Mouse (Mus musculus): ENCODE measurements at regions not wholly inside any gene's neighbourhood (a gene's known extent, or its start where the extent isn't known, plus 50 kb on each side); places are given as distances from the start of the nearest gene placed in this dataset.

GRCm38 (mm10) chr11:111766371-111767011 lies 700.5 kb downstream of the Kcnj2 start:
- intact Hi-C loops (cut with DNase I): no loop called here
- no peak for DNase-seq (ENCODE audit: low spot score in 2 of 2)

GRCm38 (mm10) chr11:111767012-111767392 lies 701.0 kb downstream of the Kcnj2 start:
- no peak for DNase-seq (ENCODE audit: low spot score in 2 of 2)
- intact Hi-C loops (cut with DNase I): no loop called here

- no peak for DNase-seq (ENCODE audit: low spot score in 2 of 2)
Measured at GRCm38 (mm10) chr11:111774108-111774679, 708.2 kb downstream of the Kcnj2 start.

GRCm38 (mm10) chr11:111781321-111781720 lies 715.4 kb downstream of the Kcnj2 start:
- intact Hi-C loops (cut with DNase I): no loop called here
- no peak for DNase-seq (ENCODE audit: low spot score in 2 of 2)

More at GRCm38 (mm10) chr11:111774108-111774679, 708.2 kb downstream of the Kcnj2 start:
- intact Hi-C loops (cut with DNase I): no loop called here

- intact Hi-C loops (cut with DNase I): no loop called here
- DNase-seq (ENCODE audit: low spot score in 2 of 2): no peak
Measured at GRCm38 (mm10) chr11:111791267-111791926, 725.4 kb downstream of the Kcnj2 start.

GRCm38 (mm10) chr11:111801033-111801432 lies 735.1 kb downstream of the Kcnj2 start:
- no peak for DNase-seq (ENCODE audit: low spot score in 2 of 2)
- intact Hi-C loops (cut with DNase I): no loop called here

GRCm38 (mm10) chr11:111816176-111816775 lies 750.3 kb downstream of the Kcnj2 start:
- DNase-seq (ENCODE audit: low spot score in 2 of 2): no peak
- intact Hi-C loops (cut with DNase I): no loop called here

- peak; percentile 60 to 65 for DNase-seq (ENCODE audit: low spot score in 2 of 2)
- intact Hi-C loops (cut with DNase I): no loop called here
Measured at GRCm38 (mm10) chr11:111818124-111818523, 752.2 kb downstream of the Kcnj2 start.

GRCm38 (mm10) chr11:111820356-111820755 lies 754.4 kb downstream of the Kcnj2 start:
- intact Hi-C loops (cut with DNase I): no loop called here
- no peak for DNase-seq (ENCODE audit: low spot score in 2 of 2)

- intact Hi-C loops (cut with DNase I): no loop called here
- DNase-seq (ENCODE audit: low spot score in 2 of 2): no peak
Measured at GRCm38 (mm10) chr11:111828455-111828854, 762.5 kb downstream of the Kcnj2 start.

- no peak for DNase-seq (ENCODE audit: low spot score in 2 of 2)
- intact Hi-C loops (cut with DNase I): no loop called here
Measured at GRCm38 (mm10) chr11:111838996-111839395, 773.0 kb downstream of the Kcnj2 start.

- DNase-seq (ENCODE audit: low spot score in 2 of 2): no peak
- intact Hi-C loops (cut with DNase I): no loop called here
Measured at GRCm38 (mm10) chr11:111843728-111844258, 777.8 kb downstream of the Kcnj2 start.

GRCm38 (mm10) chr11:111844382-111845027 lies 778.5 kb downstream of the Kcnj2 start:
- intact Hi-C loops (cut with DNase I): no loop called here
- no peak for DNase-seq (ENCODE audit: low spot score in 2 of 2)

GRCm38 (mm10) chr11:111857288-111857687 lies 791.3 kb downstream of the Kcnj2 start:
- intact Hi-C loops (cut with DNase I): no loop called here
- DNase-seq (ENCODE audit: low spot score in 2 of 2): no peak

- intact Hi-C loops (cut with DNase I): no loop called here
- no peak for DNase-seq (ENCODE audit: low spot score in 2 of 2)
Measured at GRCm38 (mm10) chr11:111858111-111858510, 792.1 kb downstream of the Kcnj2 start.

- DNase-seq (ENCODE audit: low spot score in 2 of 2): no peak
Measured at GRCm38 (mm10) chr11:111865143-111865542, 799.2 kb downstream of the Kcnj2 start.

GRCm38 (mm10) chr11:111875406-111875805 lies 809.4 kb downstream of the Kcnj2 start:
- DNase-seq (ENCODE audit: low spot score in 2 of 2): no peak
- intact Hi-C loops (cut with DNase I): no loop called here

More at GRCm38 (mm10) chr11:111865143-111865542, 799.2 kb downstream of the Kcnj2 start:
- intact Hi-C loops (cut with DNase I): no loop called here

GRCm38 (mm10) chr11:111880146-111880545 lies 814.2 kb downstream of the Kcnj2 start:
- no peak for DNase-seq (ENCODE audit: low spot score in 2 of 2)
- intact Hi-C loops (cut with DNase I): no loop called here

GRCm38 (mm10) chr11:111890026-111890425 lies 824.1 kb downstream of the Kcnj2 start:
- intact Hi-C loops (cut with DNase I): no loop called here
- DNase-seq (ENCODE audit: low spot score in 2 of 2): no peak

GRCm38 (mm10) chr11:111893861-111894260 lies 827.9 kb downstream of the Kcnj2 start:
- peak; percentile 16 to 36 for DNase-seq (ENCODE audit: low spot score in 2 of 2)
- intact Hi-C loops (cut with DNase I): no loop called here
